In genomic region chr19:34796396-34796795, GRCm38 (mm10) we compare ENCODE assay signal across 20 mouse cellular contexts. TPM values are rescaled to one million over a fixed set of nuclear protein-coding genes. Genes with fewer than 3 reads are reported as not detected.
DNase-seq lines count a peak whose midpoint lies in the region; ATAC-seq and TF ChIP-seq lines count a peak whose summit lies in the region.
"Had no signal": no experiment of that assay in that cellular context is flagged by ENCODE, and none has a peak within 500 bp of the region (broad histone marks: within the 10 kb centered on the region; RNA-seq: fewer than 3 reads in every experiment).

No protein-coding gene starts in this region.

- no peaks in the 10 kb centered on the region for H3K36me3 ChIP-seq in kidney, adult 2 months (ENCODE audit: control insufficient read depth, insufficient read depth, low read length)
- no peaks in the 10 kb centered on the region for H3K36me3 ChIP-seq in kidney, embryonic 16.5 days (ENCODE audit: insufficient read depth, low read length)
- H3K36me3 ChIP-seq: G1E had no signal

- no peaks in the 10 kb centered on the region for H3K9me3 ChIP-seq in kidney, embryonic 16.5 days (ENCODE audit: low read length)
- H3K9me3 ChIP-seq: G1E had no signal

- ATAC-seq in kidney, embryonic 16.5 days (ENCODE audit: low FRiP score, low TSS enrichment) = no peak
- peak; percentile 12 for ATAC-seq in Patski
- ATAC-seq: activated CD4-positive, CD25-positive, alpha-beta regulatory T cell, adult 4 months; CD4-positive, CD25-positive, alpha-beta regulatory T cell, adult 4 months had no signal

- no peak overlapping the region for H3K9ac ChIP-seq in kidney, embryonic 16.5 days (replicated peaks; ENCODE audit: low read length)

- CTCF ChIA-PET in Patski (lab: Charles Lee) = no interaction called here

- in situ Hi-C loops in Patski (cut with MboI; ENCODE audit: low pct_unique_long_range_greater_than_20kb) = no loop called here

- peak; percentile 69 for DNase-seq in kidney, adult 2 months
- no peak for DNase-seq in kidney, postnatal 4 days
- peak; percentile 63 for DNase-seq in kidney, adult 9 months
- no peak for DNase-seq in Patski (ENCODE audit: low read depth, low spot score)
- DNase-seq in left cerebral cortex, postnatal 10 days (ENCODE audit: extremely low spot score in 1 of 2, low spot score in 2 of 2) = no peak
- DNase-seq: adrenal gland, adult 8-10 months; adrenal gland, postnatal 10 days; adrenal gland, postnatal 14 days; adrenal gland, postnatal 25 days; B cell, adult 2 months; cerebellum, adult 11 months; cerebellum, adult 11-12 months; cerebellum, adult 18-20 months; cerebellum, adult 2 months had no signal

- TF ChIP-seq CTCF in kidney, adult 2 months (conservative IDR thresholded peaks at IDR 0.05; ENCODE audit: insufficient read depth, insufficient read length, low read depth, low read length) = no peak
- no peak for TF ChIP-seq CTCF in Patski (IDR thresholded peaks at IDR 0.05)

- WGBS in kidney, adult 2 months = 56% methylated on average over 4 of the region's 4 CpGs
- WGBS in kidney, embryonic 16.5 days = 66% methylated on average over 4 of the region's 4 CpGs

- H3K4me2 ChIP-seq in kidney, embryonic 16.5 days (replicated peaks; ENCODE audit: low read depth, low read length) = no peak overlapping the region

- no peak for TF ChIP-seq POLR2A in kidney, adult 2 months (IDR thresholded peaks at IDR 0.05; ENCODE audit: low read depth, low read length)

- H3K27ac ChIP-seq in kidney, adult 2 months (ENCODE audit: insufficient read depth, low read depth, low read length) = peak overlapping the region; percentile 82; the same call in 1 of the 2 replicates
- H3K27ac ChIP-seq in kidney, embryonic 16.5 days (ENCODE audit: low read length) = no peak overlapping the region

- no peaks in the 10 kb centered on the region for H3K27me3 ChIP-seq in kidney, adult 2 months (replicated peaks; ENCODE audit: control insufficient read depth, insufficient read depth, low read length)
- no peaks in the 10 kb centered on the region for H3K27me3 ChIP-seq in kidney, embryonic 16.5 days (ENCODE audit: insufficient read depth, low read length)
- H3K27me3 ChIP-seq in Patski = no peaks in the 10 kb centered on the region
- H3K27me3 ChIP-seq: CH12.LX had no signal

- intact Hi-C loops in left cerebral cortex, postnatal 10 days (cut with DNase I) = no loop called here

- peaks cover 20% of the 10 kb centered on the region; the same call in 1 of the 2 replicates for H3K4me1 ChIP-seq in kidney, adult 2 months (ENCODE audit: control insufficient read depth, insufficient read depth, low read length)
- H3K4me1 ChIP-seq in kidney, embryonic 16.5 days (ENCODE audit: insufficient read depth, low read length) = no peaks in the 10 kb centered on the region

- H3K4me3 ChIP-seq in kidney, adult 2 months (ENCODE audit: insufficient read depth, low read depth, low read length) = no peak overlapping the region
- no peak overlapping the region for H3K4me3 ChIP-seq in kidney, embryonic 16.5 days (ENCODE audit: low read length)

- POLR2A ChIA-PET in Patski (lab: Charles Lee) = interaction anchor here (0.6 kb wide), 1 partner anchor 80 kb away, joined by 3 read pairs; no protein-coding TSS in a partner anchor

RNA-seq across cellular contexts. Expression of gene Slc16a12, which starts 49.3 kb away (rescaled TPM):
- 59.6 and 61.4 TPM in 2 replicates for polyA plus RNA-seq in kidney, adult 2 months (2012; rRNA removed)
- polyA plus RNA-seq in kidney, embryonic 16.5 days (2015; fragmentation: Nextera tagmentation; extraction: Ambion mirVana) = 17.9 and 19.1 TPM in 2 replicates
- polyA plus RNA-seq in Patski (2021) = 0.19 TPM
- total RNA-seq in left cerebral cortex, postnatal 10 days (2021) = 1 to 10 TPM; 2.4 to 3.3 TPM
- total RNA-seq: MEL had no signal
- polyA plus RNA-seq: activated CD4-positive, CD25-positive, alpha-beta regulatory T cell, adult 4 months; CD4-positive, CD25-positive, alpha-beta regulatory T cell, adult 4 months; G1E had no signal

Comparison
In these comparisons a context has a peak if more than half of its experiments do, and no peak if none do; other contexts are left out.
1. DNase-seq: peak in kidney, adult 2 months (single experiment) and kidney, adult 9 months (single experiment); none in kidney, postnatal 4 days (0 of 2), Patski (single experiment) and left cerebral cortex, postnatal 10 days (0 of 2).
2. RNA of gene Slc16a12, which starts 49.3 kb away (polyA plus RNA-seq): 59.6 to 61.4 TPM in kidney, adult 2 months and 17.9 to 19.1 TPM in kidney, embryonic 16.5 days; 0.19 TPM in Patski (single experiment); every median in the first group is over 10 times any median in the second.